Mouse (Mus musculus) forebrain, embryonic 15.5 days (tissue): ENCODE data around the gene Defb45. TPM values are rescaled to one million over a fixed set of nuclear protein-coding genes. Genes with fewer than 3 reads are reported as not detected.
A peak's percentile ranks its signal among the peaks of the same experiment; 100 is the strongest.

Experiments used
- ATAC-seq: fragments of 200-750 bp; cut with Nextera tagmentation; replicated peaks from 2 replicates; pipeline ENCODE4 v1.8.0; 2017; ENCODE audit warnings: mild to moderate bottlenecking, moderate TSS enrichment, moderate library complexity
- H3K27ac ChIP-seq: fragments of 300-500 bp; sonication (generic); replicated peaks from 2 replicates; pipeline ENCODE4 v1.5.1; 2015; ENCODE audit warnings: mild to moderate bottlenecking, inconsistent platforms
- H3K27me3 ChIP-seq: fragments of 300-500 bp; sonication (generic); 2 replicates; pipeline ENCODE4 v1.6.1; 2015; ENCODE audit warnings: inconsistent platforms
- H3K36me3 ChIP-seq: fragments of 300-500 bp; sonication (generic); 2 replicates; pipeline ENCODE4 v1.6.1; 2015; ENCODE audit warnings: mild to moderate bottlenecking, inconsistent platforms
- H3K4me1 ChIP-seq: fragments of 300-500 bp; sonication (generic); 2 replicates; pipeline ENCODE4 v1.6.1; 2015; ENCODE audit warnings: inconsistent platforms
- H3K4me2 ChIP-seq: fragments of 300-500 bp; sonication (generic); replicated peaks from 2 replicates; pipeline ENCODE4 v1.6.1; 2015; ENCODE audit warnings: mild to moderate bottlenecking, inconsistent platforms
- H3K4me3 ChIP-seq: fragments of 300-500 bp; sonication (generic); 2 replicates; pipeline ENCODE4 v1.5.1; 2015; ENCODE audit warnings: mild to moderate bottlenecking, inconsistent platforms
- H3K9ac ChIP-seq: fragments of 300-500 bp; sonication (generic); replicated peaks from 2 replicates; pipeline ENCODE4 v1.6.1; 2015; ENCODE audit warnings: mild to moderate bottlenecking, inconsistent platforms
- H3K9me3 ChIP-seq: fragments of 300-500 bp; sonication (generic); 2 replicates; pipeline ENCODE4 v1.6.1; 2016; ENCODE audit warnings: inconsistent platforms
- WGBS: fragments of 180-500 bp; shearing (Covaris S2); methylation state at CpG from one replicate; pipeline ENCODE4 v1.1.7; 2015; ENCODE audit warnings: mixed read lengths; 5-methylcytosine and 5-hydroxymethylcytosine counted together
- polyA plus RNA-seq: library from polyadenylated mRNA; unstranded; fragments of >200 nt; fragmentation: Nextera tagmentation; extraction: Ambion mirVana; gene quantifications from 2 replicates; pipeline ENCODE4 v1.2.1, GENCODE M21; 2015

Gene Defb45
- polyA plus RNA-seq, 1 experiment from 2014 or later = not detected

GRCm38 (mm10) chr2:152625256-152625655 is 26.1 kb upstream of the Defb45 start:
- Histone ChIP-seq H3K4me1 (peaks cover 12% of the 10 kb centered on the region), H3K4me2 (no peak overlapping the region), H3K4me3 (no peak overlapping the region), H3K27ac (no peak overlapping the region), H3K36me3 (no peaks in the 10 kb centered on the region), H3K9me3 (no peaks in the 10 kb centered on the region), H3K27me3 (peaks cover 38% of the 10 kb centered on the region), H3K9ac (no peak overlapping the region)
- 4% methylated on average over 1 of the region's 1 CpGs for WGBS
- peak; percentile 43; the same call in 1 of the 2 replicates for ATAC-seq

- no peak overlapping the region for H3K4me2 ChIP-seq
- H3K36me3 ChIP-seq = no peaks in the 10 kb centered on the region
- H3K27me3 ChIP-seq = peaks cover 38% of the 10 kb centered on the region
- H3K9me3 ChIP-seq = no peaks in the 10 kb centered on the region
- no peak for ATAC-seq
- no peak overlapping the region for H3K4me3 ChIP-seq
- H3K4me1 ChIP-seq = peaks cover 12% of the 10 kb centered on the region
- no peak overlapping the region for H3K9ac ChIP-seq
- no peak overlapping the region for H3K27ac ChIP-seq
- 90% methylated on average over 2 of the region's 2 CpGs for WGBS
Observed at GRCm38 (mm10) chr2:152624566-152624965, 25.4 kb upstream of the Defb45 start.

GRCm38 (mm10) chr2:152622953-152623352 is 23.8 kb upstream of the Defb45 start, which contains the start of gene Defb25:
Gene Defb25 (minus strand): TSS chr2:152623053.
- Histone ChIP-seq H3K9ac (no peak within 1 kb of the TSS), H3K4me3 (no peak within 1 kb of the TSS), H3K4me1 (peaks cover 12% of the 10 kb centered on the region), H3K9me3 (no peaks in the 10 kb centered on the region), H3K27me3 (peaks cover 26% of the 10 kb centered on the region), H3K36me3 (no peaks in the 10 kb centered on the region), H3K4me2 (no peak within 1 kb of the TSS), H3K27ac (no peak within 1 kb of the TSS)
- WGBS = 81% methylated on average over 7 of the region's 7 CpGs
- no peak for ATAC-seq

- H3K4me2 ChIP-seq = no peak overlapping the region
- 91% methylated on average over 13 of the region's 13 CpGs for WGBS
- ATAC-seq = no peak
Observed at GRCm38 (mm10) chr2:152622151-152622550, 23.0 kb upstream of the Defb45 start.

GRCm38 (mm10) chr2:152620367-152621134 is 21.4 kb upstream of the Defb45 start:
- H3K9ac ChIP-seq = no peak overlapping the region
- peaks cover 2% of the 10 kb centered on the region; the same call in 1 of the 2 replicates for H3K27me3 ChIP-seq
- H3K4me1 ChIP-seq = no peaks in the 10 kb centered on the region
- H3K4me2 ChIP-seq = no peak overlapping the region
- H3K9me3 ChIP-seq = no peaks in the 10 kb centered on the region
- no peak for ATAC-seq
- WGBS = 81% methylated on average over 9 of the region's 9 CpGs
- H3K27ac ChIP-seq = no peak overlapping the region
- no peaks in the 10 kb centered on the region for H3K36me3 ChIP-seq
- no peak overlapping the region for H3K4me3 ChIP-seq

More at GRCm38 (mm10) chr2:152622151-152622550, 23.0 kb upstream of the Defb45 start:
- H3K9ac ChIP-seq = no peak overlapping the region
- H3K27ac ChIP-seq = no peak overlapping the region
- H3K27me3 ChIP-seq = peaks cover 18% of the 10 kb centered on the region
- H3K4me1 ChIP-seq = peaks cover 8% of the 10 kb centered on the region
- H3K4me3 ChIP-seq = no peak overlapping the region
- no peaks in the 10 kb centered on the region for H3K36me3 ChIP-seq
- no peaks in the 10 kb centered on the region for H3K9me3 ChIP-seq

DNA sequence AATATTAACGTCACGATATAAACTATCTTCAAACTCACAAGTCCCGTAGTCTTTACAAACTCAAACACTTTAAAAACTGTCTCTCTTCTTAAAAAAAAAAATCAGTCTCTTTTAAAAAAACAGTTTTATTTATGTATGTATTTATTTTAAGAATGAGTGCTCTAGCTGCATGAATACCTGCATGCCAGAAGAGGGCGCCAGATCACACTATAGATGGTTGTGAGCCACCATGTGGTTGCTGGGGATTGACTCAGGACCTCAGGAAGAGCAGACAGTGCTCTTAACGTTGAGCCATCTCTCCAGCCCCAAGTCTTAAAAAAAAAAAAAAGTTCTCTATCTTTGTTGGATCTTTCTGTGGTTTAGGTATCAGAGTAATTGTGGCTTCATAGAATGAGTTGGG is 18.2 kb upstream of the Defb45 start:
- ATAC-seq = no peak
- Histone ChIP-seq H3K9me3 (no peaks in the 10 kb centered on the region), H3K4me3 (no peak overlapping the region), H3K9ac (no peak overlapping the region), H3K27ac (no peak overlapping the region), H3K27me3 (no peaks in the 10 kb centered on the region), H3K36me3 (no peaks in the 10 kb centered on the region), H3K4me1 (no peaks in the 10 kb centered on the region), H3K4me2 (no peak overlapping the region)
- 56% methylated on average over 5 of the region's 5 CpGs for WGBS

DNA sequence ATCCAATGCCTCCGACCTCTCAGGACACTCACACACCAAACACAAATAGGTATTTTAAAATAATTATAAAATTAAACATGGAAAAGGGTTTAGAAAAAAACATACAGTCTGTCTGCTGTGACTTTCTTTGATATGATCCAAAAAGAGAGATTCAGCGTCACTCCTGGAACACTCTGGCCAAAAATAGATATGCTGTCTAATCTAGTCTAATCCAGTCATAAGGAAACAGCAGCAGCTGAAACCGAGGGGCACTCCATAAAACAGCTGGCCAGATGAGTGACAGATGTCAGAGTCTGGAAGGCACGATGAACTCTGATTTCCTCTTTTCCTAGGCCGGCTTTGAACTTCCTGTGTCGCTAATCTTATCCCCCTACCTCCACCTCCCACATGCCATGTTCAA is 17.3 kb upstream of the Defb45 start:
- H3K27me3 ChIP-seq = no peaks in the 10 kb centered on the region
- H3K9ac ChIP-seq = no peak overlapping the region
- H3K4me1 ChIP-seq = no peaks in the 10 kb centered on the region
- H3K27ac ChIP-seq = no peak overlapping the region
- no peaks in the 10 kb centered on the region for H3K9me3 ChIP-seq
- H3K4me2 ChIP-seq = no peak overlapping the region
- 90% methylated on average over 6 of the region's 6 CpGs for WGBS
- ATAC-seq = no peak
- H3K4me3 ChIP-seq = no peak overlapping the region
- no peaks in the 10 kb centered on the region for H3K36me3 ChIP-seq

GRCm38 (mm10) chr2:152615563-152615962 is 16.4 kb upstream of the Defb45 start:
- no peak overlapping the region for H3K27ac ChIP-seq
- no peaks in the 10 kb centered on the region for H3K9me3 ChIP-seq
- 0 out of 2 replicates have a peak, but pooled peaks have one; percentile 64 for ATAC-seq
- WGBS = 8% methylated on average over 7 of the region's 7 CpGs
- H3K9ac ChIP-seq = no peak overlapping the region
- H3K4me1 ChIP-seq = no peaks in the 10 kb centered on the region
- H3K4me2 ChIP-seq = no peak overlapping the region
- no peaks in the 10 kb centered on the region for H3K36me3 ChIP-seq
- H3K4me3 ChIP-seq = no peak overlapping the region
- H3K27me3 ChIP-seq = no peaks in the 10 kb centered on the region

GRCm38 (mm10) chr2:152612193-152612592 is 13.0 kb upstream of the Defb45 start:
- Histone ChIP-seq H3K4me3 (no peak overlapping the region), H3K27ac (no peak overlapping the region), H3K36me3 (no peaks in the 10 kb centered on the region), H3K27me3 (no peaks in the 10 kb centered on the region), H3K4me1 (no peaks in the 10 kb centered on the region), H3K9ac (no peak overlapping the region), H3K9me3 (no peaks in the 10 kb centered on the region), H3K4me2 (no peak overlapping the region)
- peak; percentile 32; the same call in 1 of the 2 replicates for ATAC-seq
- WGBS = 42% methylated on average over 7 of the region's 8 CpGs

- WGBS = 82% methylated on average over 1 of the region's 1 CpGs
- Histone ChIP-seq H3K36me3 (no peaks in the 10 kb centered on the region), H3K4me1 (no peaks in the 10 kb centered on the region), H3K27me3 (no peaks in the 10 kb centered on the region), H3K9me3 (no peaks in the 10 kb centered on the region), H3K4me2 (no peak overlapping the region), H3K4me3 (no peak overlapping the region), H3K27ac (no peak overlapping the region), H3K9ac (no peak overlapping the region)
- no peak for ATAC-seq
Observed at GRCm38 (mm10) chr2:152608719-152609118, 9.5 kb upstream of the Defb45 start.

GRCm38 (mm10) chr2:152607746-152608145 is 8.5 kb upstream of the Defb45 start:
- Histone ChIP-seq H3K36me3 (no peaks in the 10 kb centered on the region), H3K9ac (no peak overlapping the region), H3K4me1 (no peaks in the 10 kb centered on the region), H3K4me2 (no peak overlapping the region), H3K27ac (no peak overlapping the region), H3K27me3 (no peaks in the 10 kb centered on the region), H3K4me3 (no peak overlapping the region), H3K9me3 (no peaks in the 10 kb centered on the region)
- 79% methylated on average over 6 of the region's 6 CpGs for WGBS
- ATAC-seq = no peak

DNA sequence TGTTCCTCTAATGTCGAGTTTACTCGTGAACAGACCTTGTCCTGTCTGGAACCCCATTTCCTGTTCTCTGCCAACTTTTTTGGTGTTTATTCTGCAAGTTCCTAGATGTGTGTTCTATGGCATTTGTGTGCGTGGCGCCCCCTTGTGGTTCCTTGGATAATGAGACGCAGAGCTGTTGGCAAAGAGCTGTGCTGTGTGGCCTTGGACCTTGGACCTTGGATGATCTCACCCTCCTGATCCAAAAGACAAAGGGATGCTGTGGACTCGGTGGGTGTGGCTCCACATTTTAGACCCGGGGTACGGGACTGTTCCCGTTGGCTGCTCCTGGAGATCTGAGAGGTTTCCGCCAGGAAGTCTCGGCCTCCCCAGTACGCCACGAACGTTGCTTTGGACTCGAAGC is 4.9 kb upstream of the Defb45 start, which contains the start of gene Defb36:
TSS of gene Defb36 (plus strand) at position 271 of the 400 bp plus-strand sequence.
- no peak for ATAC-seq
- Histone ChIP-seq H3K4me1 (no peaks in the 10 kb centered on the region), H3K27ac (no peak within 1 kb of the TSS), H3K9me3 (no peaks in the 10 kb centered on the region), H3K36me3 (no peaks in the 10 kb centered on the region), H3K4me3 (no peak within 1 kb of the TSS), H3K4me2 (no peak within 1 kb of the TSS), H3K9ac (no peak within 1 kb of the TSS), H3K27me3 (no peaks in the 10 kb centered on the region)
- 85% methylated on average over 15 of the region's 15 CpGs for WGBS
